Mouse (Mus musculus) C2C12 (cell line): Measurements from ENCODE around the gene Tspan7.

ENCODE experiments used
- CTCF ChIP-seq: IDR thresholded peaks from one replicate; pipeline ENCODE4 v1.5.1; 2011; ENCODE audit not compliant: control insufficient read depth, insufficient read depth, insufficient read length
- FOSL1 ChIP-seq: IDR thresholded peaks from one replicate; pipeline ENCODE4 v1.8.0; 2011; ENCODE audit warnings: mild to moderate bottlenecking, low read length; ENCODE audit not compliant: poor library complexity, insufficient read depth, severe bottlenecking
- MYOD1 ChIP-seq: IDR thresholded peaks from one replicate; pipeline ENCODE4 v1.6.1; 2011; ENCODE audit warnings: low read depth; ENCODE audit not compliant: control insufficient read depth, insufficient read length

DNA sequence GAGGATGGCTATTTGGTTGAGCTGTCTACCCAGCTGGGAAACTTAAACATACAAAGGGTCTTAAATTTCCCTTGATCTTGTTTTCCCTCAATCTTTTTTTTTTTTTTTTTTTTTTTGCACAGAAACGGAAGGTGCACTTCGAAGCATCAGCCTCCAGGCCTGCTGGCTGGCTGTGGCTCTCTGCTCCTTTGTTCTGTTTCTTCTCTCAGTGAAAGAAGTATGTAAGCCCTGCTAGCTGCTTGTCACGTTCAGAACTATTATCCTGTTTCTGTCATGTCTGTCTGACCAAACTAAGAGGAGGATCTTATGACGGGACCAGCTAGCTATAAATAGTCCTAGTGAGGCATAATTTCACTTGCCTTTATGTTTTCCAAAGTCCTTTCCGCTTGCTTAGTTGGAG is 33.6 kb downstream of the Tspan7 start:
- TF ChIP-seq CTCF (no peak), MYOD1 (no peak), FOSL1 (no peak)
